In the genomic region with DNA sequence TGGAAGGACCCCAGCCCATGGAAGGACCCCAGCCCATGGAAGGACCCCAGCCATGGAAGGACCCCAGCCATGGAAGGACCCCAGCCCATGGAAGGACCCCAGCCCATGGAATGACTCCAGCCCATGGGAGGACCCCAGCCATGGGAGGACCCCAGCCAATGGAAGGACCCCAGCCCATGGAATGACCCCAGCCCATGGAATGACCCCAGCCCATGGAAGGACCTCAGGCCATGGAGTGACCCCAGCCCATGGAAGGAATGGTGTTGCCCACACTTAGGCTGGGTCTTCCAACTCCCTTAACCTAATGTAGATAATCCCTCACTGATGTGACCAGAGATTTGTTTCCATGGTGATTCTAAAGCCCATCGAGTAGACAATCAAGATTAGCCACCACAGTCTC, we compare ENCODE assay signal across 34 mouse cellular contexts. TPM values are rescaled to one million over a fixed set of nuclear protein-coding genes. Genes with fewer than 3 reads are reported as not detected.
"Had no signal": no experiment of that assay in that cellular context is flagged by ENCODE, and none has a peak within 500 bp of the region (broad histone marks: within the 10 kb centered on the region; RNA-seq: fewer than 3 reads in every experiment).

No protein-coding gene starts in this region.

- H3K4me3 ChIP-seq: gastrocnemius, adult 2 months; heart, embryonic 13.5 days; heart, embryonic 15.5 days; hindbrain, embryonic 10.5 days; hindbrain, embryonic 12.5 days; intestine, embryonic 15.5 days; layer of hippocampus, adult 2 months; left cerebral cortex, adult 2 months; limb, embryonic 10.5 days; limb, embryonic 12.5 days; liver, embryonic 13.5 days had no signal

- H3K27ac ChIP-seq: gastrocnemius, adult 2 months; heart, embryonic 13.5 days; heart, embryonic 15.5 days; hindbrain, embryonic 10.5 days; hindbrain, embryonic 12.5 days; hindbrain, embryonic 14.5 days; intestine, embryonic 15.5 days; layer of hippocampus, adult 2 months; left cerebral cortex, adult 2 months; limb, embryonic 10.5 days; limb, embryonic 12.5 days; liver, embryonic 13.5 days had no signal

- H3K27me3 ChIP-seq: intestine, embryonic 15.5 days had no signal

- H3K9ac ChIP-seq: heart, embryonic 13.5 days; heart, embryonic 15.5 days; hindbrain, embryonic 12.5 days; hindbrain, embryonic 14.5 days; intestine, embryonic 15.5 days; limb, embryonic 12.5 days; liver, embryonic 13.5 days had no signal

- H3K36me3 ChIP-seq: heart, embryonic 13.5 days; heart, embryonic 15.5 days; hindbrain, embryonic 10.5 days; hindbrain, embryonic 12.5 days; intestine, embryonic 15.5 days; limb, embryonic 10.5 days; limb, embryonic 12.5 days; liver, embryonic 13.5 days had no signal

- DNase-seq: gastrocnemius, adult 2 months; gastrocnemius, postnatal 10 days; gastrocnemius, postnatal 25 days; heart, postnatal 14 days; heart, postnatal 4 days; kidney, adult 18-20 months; kidney, adult 8-10 months; kidney, postnatal 4 days; liver; liver, embryonic 13.5 days had no signal

- H3K4me2 ChIP-seq: heart, embryonic 11.5 days; heart, embryonic 13.5 days; heart, embryonic 15.5 days; hindbrain, embryonic 12.5 days; hindbrain, embryonic 14.5 days; intestine, embryonic 15.5 days; limb, embryonic 12.5 days; liver, embryonic 13.5 days had no signal

- ATAC-seq: hindbrain, embryonic 16.5 days; inflammation-experienced regulatory T-cells, adult 6 months; intestine, embryonic 15.5 days; intestine, postnatal 0 days had no signal

- H3K9me3 ChIP-seq: heart, embryonic 13.5 days; heart, embryonic 15.5 days; hindbrain, embryonic 10.5 days; hindbrain, embryonic 12.5 days; intestine, embryonic 15.5 days; limb, embryonic 10.5 days; limb, embryonic 12.5 days; liver, embryonic 13.5 days had no signal

RNA-seq across cellular contexts. Expression of a gene that starts 11.5 kb away (rescaled TPM):
- total RNA-seq: gastrocnemius, adult 2 months; gastrocnemius, postnatal 10 days; gastrocnemius, postnatal 25 days; gastrocnemius, postnatal 4 days; granulocyte monocyte progenitor cell, adult 5-6 weeks; heart, adult 8-10 months; heart, postnatal 14 days; heart, postnatal 4 days; layer of hippocampus, adult 2 months; layer of hippocampus, postnatal 10 days; layer of hippocampus, postnatal 25 days; left cerebral cortex, adult 2 months; left cerebral cortex, postnatal 14 days had no signal
- polyA plus RNA-seq: heart, embryonic 11.5 days; heart, embryonic 13.5 days; heart, embryonic 15.5 days; heart, postnatal 0 days; hindbrain, embryonic 10.5 days; hindbrain, embryonic 12.5 days; hindbrain, embryonic 14.5 days; hindbrain, embryonic 16.5 days; inflammation-experienced regulatory T-cells, adult 6 months; intestine, embryonic 15.5 days; intestine, postnatal 0 days; kidney, embryonic 14.5 days; kidney, embryonic 16.5 days; limb, embryonic 10.5 days; limb, embryonic 12.5 days; limb, embryonic 14.5 days; liver, embryonic 13.5 days had no signal
